Mouse (Mus musculus) inflammation-experienced regulatory T-cells, adult 6 months (primary cell): Measurements from ENCODE around the gene 1700013F07Rik. TPM values are rescaled to one million over a fixed set of nuclear protein-coding genes. Genes with fewer than 3 reads are reported as not detected.
"Not testable (repeated sequence)": the region's sequence is repeated elsewhere in the genome, so short reads cannot be mapped to it uniquely, and the experiment has no call there.

ENCODE experiments used
- ATAC-seq: one replicate; pipeline ENCODE4 v1.8.0; 2017
- polyA plus RNA-seq, 3 experiments: library from polyadenylated mRNA; unstranded; fragments of 100-300 nt; shearing (Covaris generic); gene quantifications; one replicate each; pipeline ENCODE4 v1.2.1; 2017

1700013F07Rik gene
- polyA plus RNA-seq, 3 experiments from 2014 or later: not detected

- peak; percentile 26 for ATAC-seq
These were observed 20.2 kb downstream of the 1700013F07Rik start for GRCm38 (mm10) chr3:108554111-108554561.

GRCm38 (mm10) chr3:108554587-108555312, 20.8 kb downstream of the 1700013F07Rik start:
- ATAC-seq: peak; percentile 99

GRCm38 (mm10) chr3:108557888-108558287, 23.9 kb downstream of the 1700013F07Rik start:
- ATAC-seq: no peak

- ATAC-seq: peak; percentile 88
These were observed 28.3 kb downstream of the 1700013F07Rik start, which contains the start of gene Tmem167b for GRCm38 (mm10) chr3:108562133-108562730. Tmem167b (minus strand) TSS chr3:108562466.

DNA sequence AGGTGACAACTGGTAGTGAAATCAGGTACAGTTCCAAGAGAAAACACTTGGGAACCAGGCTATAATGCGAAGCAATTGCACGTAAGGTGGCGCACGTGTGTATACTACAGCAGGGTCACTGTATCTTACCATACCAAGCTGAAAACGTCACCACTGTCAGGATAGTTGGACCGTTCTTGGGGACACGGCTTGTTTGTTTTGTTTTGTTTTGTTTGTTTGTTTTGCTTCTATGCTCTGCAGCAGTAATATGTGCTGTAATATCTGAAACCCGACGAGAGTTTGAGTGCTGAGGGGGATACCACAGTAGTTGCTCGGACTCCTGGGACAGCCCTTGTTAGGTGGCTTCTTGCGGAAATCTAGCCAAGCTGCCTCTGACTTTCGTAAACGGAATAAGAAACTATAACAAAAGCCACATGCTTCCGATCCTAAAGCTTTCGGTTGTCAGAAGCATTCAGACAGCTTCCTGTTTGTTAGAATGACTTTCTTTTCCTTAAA, 28.9 kb downstream of the 1700013F07Rik start:
- ATAC-seq: peak; percentile 35

GRCm38 (mm10) chr3:108563309-108563708, 29.4 kb downstream of the 1700013F07Rik start:
- peak; percentile 57 for ATAC-seq

- no peak for ATAC-seq
These were observed 34.3 kb downstream of the 1700013F07Rik start for GRCm38 (mm10) chr3:108567990-108568877.

DNA sequence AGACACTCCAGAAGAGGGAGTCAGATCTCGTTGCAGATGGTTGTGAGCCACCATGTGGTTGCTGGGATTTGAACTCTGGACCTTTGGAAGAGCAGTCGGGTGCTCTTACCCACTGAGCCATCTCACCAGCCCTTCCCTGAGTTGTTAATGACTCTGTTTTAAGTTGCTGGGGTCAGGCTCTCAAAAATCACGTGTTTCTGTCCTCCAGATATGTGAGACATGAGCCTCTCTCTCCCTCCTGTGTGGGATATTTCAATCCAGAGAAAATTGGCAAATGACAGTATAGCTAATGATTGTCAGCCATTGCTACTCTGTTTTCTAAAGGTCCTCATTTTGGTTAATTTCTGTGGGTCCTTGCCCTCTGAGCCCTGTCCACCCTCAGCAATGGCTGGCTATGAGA, 35.7 kb downstream of the 1700013F07Rik start:
- not testable (repeated sequence) for ATAC-seq

DNA sequence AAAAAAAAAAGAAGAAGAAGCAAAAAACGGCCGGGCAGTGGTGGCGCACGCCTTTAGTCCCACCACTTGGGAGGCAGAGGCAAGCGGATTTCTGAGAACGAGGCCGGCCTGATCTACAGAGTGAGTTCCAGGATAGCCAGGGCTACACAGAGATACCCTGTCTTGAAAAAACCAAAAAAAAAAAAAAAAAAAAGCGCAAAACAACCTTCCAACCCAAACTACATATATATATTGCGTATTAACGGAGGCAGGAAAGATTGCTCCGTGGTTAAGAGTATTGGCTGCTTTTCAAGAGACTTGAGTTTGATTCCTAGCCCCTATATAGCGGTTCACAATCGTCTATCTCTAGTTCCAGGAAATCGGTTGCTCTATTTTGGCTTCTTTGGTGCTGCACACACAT, 36.9 kb downstream of the 1700013F07Rik start:
- no peak for ATAC-seq

GRCm38 (mm10) chr3:108571443-108572294, 37.7 kb downstream of the 1700013F07Rik start, which contains the start of gene Taf13:
Taf13 (plus strand) TSS chr3:108571698.
- ATAC-seq: peak; percentile 98

- ATAC-seq: peak; percentile 1
These were observed 38.5 kb downstream of the 1700013F07Rik start for GRCm38 (mm10) chr3:108572309-108573010.

DNA sequence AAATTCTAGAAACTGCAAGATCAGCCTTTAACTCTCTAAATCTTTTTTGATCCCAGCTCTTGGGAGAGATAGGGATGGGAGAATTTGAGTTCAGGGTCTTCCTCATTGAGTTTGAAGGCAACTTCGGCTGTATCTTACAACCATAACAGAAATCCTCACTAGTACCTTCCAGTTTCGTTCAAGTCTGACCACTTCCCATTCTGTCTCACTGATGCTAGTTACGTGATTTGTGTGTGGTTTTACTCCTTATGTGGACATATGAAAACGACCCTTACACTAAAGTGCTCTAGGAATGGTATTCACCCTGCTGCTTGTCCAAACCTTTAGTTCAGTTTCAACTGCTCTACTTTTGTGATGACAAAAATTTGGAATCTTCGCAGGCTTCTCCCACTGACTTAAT, 40.1 kb downstream of the 1700013F07Rik start:
- ATAC-seq: no peak

DNA sequence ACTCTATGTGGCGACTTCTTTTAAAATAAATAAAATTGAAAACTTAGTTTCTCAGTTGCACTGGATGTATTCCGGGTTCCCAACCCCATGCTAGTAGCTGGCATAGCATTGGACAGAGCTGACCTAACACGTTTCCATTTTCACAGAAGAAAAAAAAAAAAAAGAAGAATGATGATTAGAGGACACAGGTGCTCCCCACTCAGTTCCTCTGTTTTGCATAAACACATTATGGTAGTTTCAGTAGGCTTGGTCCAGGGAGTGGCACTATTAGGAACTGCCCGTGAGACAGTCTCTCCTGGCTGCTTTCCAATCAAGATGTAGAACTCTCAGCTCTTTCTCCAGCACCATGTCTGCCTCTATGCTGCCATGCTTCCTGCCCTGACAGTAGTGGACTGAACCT, 50.6 kb downstream of the 1700013F07Rik start:
- no peak for ATAC-seq

- ATAC-seq: no peak
These were observed 54.5 kb downstream of the 1700013F07Rik start for GRCm38 (mm10) chr3:108588446-108588845.

DNA sequence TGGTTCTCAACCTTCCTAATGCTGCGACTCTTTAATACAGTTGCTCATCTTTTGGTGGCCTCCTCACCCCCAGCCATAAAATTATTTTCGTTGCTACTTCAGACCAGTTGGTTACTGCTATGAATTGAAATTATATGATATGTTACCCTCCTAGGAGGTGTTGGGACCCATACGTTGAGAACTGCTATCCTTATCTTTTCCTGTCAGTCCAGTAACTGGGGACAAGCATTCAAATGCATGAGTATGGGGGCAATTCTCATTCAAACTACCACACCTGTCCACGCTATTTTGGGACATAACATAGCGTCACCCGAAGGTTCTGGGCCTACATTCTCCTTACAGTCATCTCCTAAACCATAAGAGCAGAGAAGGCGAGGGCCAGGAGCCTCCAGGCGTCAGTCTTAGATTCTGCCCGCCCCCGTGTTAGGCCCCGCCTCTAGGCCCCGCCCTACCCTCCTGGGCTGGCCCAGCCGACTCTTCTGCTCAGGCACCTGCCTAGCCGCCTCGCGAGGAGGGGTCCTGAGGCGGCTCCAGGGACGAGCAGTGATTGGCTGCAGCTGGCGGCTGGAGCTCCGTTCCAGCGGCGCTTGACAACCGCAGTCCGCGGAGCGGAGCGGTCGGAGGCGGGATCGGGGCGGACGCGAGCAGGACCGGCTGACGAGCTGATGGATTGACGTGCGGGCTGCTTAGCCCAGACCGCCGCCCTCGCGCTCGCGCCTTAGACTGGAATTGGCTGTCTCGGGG, 57.0 kb downstream of the 1700013F07Rik start, which contains the start of gene Wdr47:
Gene Wdr47, plus strand, starts transcription at position 494 of the 744 bp plus-strand sequence.
- ATAC-seq: peak; percentile 97

DNA sequence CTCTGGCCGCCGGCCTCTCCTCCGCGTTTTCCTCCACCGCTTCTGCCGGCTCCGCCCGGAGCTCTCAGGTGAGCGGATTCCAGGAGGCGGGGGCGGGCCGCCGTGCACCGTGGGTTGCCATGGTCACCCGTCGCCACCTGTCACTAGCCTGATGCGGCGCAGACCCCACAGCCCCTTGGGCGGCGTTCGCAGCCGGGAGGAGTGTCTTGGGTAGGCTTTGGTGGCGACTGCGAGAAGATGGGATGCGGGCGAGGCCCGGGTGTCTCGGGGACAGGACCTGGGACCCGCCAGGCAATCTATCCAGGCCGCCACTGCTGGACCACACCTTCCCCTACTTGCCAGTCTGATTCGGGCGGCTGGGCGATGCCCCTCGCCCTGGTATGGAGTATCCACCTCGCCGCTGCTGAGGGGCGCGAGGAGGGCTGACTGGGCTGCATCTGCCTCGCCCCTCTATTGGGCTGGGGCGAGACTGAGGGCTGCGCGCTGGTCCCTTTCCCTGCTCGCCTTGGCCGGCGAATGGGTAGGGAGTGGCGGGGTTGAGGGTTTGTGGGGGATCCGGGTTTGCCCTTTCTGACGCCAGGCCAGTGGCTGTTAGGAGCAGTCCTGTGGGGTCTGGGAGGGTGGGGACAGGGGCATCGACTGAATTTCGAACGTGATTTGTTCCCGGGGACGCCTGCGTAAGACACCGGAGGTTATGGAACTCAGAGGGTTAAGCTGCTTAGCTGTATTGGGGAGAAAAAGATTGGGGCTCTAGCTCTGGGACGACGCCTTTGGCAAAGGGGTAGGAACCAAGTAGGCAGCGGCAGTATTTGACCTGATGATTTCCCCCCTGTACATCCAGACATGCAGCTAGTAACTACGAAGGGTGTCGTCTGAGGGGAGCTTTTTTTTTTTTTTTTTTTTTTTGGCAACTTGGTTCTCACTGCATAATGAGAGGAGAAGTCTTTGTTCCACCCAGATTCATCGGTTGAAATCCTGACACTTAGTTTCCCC, 57.9 kb downstream of the 1700013F07Rik start:
- ATAC-seq: peak; percentile 60
